Mouse (Mus musculus): ENCODE results near the gene Cotl1.

DNA sequence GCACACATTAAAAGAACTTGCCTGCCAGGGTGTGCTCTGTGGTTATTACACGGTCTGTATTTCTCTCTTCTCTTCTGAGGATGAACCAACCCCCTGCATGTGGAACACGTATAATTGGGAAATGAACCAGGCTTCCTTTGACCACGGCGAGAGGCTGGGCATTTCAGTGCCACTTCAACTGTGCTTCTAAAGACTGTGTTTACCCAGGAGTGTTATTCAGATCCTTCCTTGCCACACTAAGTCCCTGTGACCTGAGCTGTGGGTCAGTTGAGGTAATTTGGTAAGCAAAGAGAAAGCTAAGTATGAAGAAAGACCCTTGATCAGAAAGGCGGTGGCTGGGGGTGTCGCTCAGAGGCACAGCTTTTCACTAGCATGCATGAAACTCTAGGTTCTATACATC is 41.0 kb upstream of the Cotl1 start:
- no peak for TF ChIP-seq POLR2A (IDR thresholded peaks at IDR 0.05; ENCODE audit: borderline replicate concordance, insufficient read depth, low read length)
- TF ChIP-seq CTCF (IDR thresholded peaks at IDR 0.05; ENCODE audit: borderline replicate concordance, insufficient read depth, low read depth, low read length) = no peak

Data from cerebellum, adult 2 months (tissue).